Mouse (Mus musculus): ENCODE measurements around the gene Cby1.

The Cby1 gene

DNA sequence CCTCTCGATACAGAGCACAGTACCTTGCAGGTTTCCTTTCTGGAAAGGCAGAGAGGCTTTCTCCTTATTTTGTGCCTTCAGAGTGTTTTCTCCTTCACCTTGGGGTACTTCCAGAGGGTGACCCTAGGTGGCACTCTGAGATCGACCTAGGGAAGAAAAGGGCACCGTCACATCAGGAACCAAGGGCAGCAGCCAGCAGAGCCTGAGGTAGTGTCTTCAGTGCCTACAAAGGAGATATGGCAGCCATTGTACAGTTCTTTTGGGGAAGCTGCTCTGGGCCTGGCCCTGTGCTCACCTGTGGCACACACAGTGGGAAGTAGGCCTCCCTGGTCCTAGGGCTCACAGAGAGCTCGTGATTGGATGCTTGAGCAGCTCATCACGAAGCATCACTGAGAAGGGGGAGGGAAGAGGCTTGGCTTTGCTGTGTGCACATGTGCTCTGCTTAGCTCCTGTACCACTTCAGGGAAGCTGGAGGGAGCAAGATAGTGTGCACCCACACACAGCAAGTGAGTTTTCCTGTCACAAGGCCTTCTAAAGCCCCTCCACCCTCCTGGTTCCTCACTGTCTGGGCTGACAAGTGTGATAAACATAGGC is 49.3 kb downstream of the Cby1 start:
- no peak for DNase-seq

DNA sequence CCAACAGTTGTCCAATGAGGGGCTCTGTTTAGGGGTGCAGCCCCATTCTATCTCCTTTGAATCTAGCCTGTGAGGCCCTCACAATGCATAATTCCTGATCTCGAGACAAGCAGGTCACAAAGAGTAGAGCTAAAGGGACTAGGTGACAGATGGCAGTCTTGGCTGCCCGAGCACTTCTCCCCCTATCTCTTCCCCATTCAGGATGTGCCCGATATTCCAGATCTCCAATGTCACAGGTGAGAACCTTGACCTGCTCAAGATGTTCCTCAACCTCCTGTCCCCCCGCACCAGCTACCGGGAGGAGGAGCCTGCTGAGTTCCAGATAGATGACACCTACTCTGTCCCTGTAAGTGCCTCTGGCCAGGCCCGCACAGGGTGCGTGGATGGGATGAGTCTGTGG is 56.6 kb downstream of the Cby1 start:
- DNase-seq, result no peak

GRCm38 (mm10) chr15:79716710-79717109 is 57.7 kb downstream of the Cby1 start:
- no peak for DNase-seq
